In the genomic region with DNA sequence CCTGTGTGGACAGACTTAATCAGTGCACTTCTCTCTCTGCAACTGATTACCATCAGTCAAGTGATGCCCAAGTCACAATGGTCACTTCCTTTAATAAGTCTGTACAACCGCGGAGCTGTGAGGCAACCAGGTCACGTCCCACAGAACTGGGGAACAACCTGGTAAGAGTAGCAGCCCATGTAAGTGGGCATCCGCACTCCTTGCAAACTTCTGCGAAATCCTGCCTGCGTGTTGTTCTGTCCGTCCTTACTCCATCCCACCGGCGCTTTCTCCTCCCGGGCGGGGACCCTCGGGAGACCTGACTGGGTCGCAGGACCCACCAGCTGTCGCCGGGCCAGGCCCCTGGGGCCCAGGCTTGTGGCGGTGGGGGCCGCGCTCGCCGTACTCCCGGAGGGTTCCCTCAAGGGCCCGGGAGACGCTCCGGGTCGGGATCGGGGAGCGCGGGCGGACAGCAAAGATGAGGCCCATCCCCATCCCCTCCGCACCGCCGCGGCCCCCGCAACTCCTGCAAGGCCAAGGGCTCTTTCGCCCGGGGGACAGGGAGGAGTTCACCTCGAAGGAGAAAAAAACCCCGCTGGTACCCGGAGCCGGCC, we compare ENCODE assay signal across 8 mouse cellular contexts. TPM values are rescaled to one million over a fixed set of nuclear protein-coding genes. Genes with fewer than 3 reads are reported as not detected.
DNase-seq lines count a peak whose midpoint lies in the region.

No protein-coding gene starts in this region.

- H3K4me3 ChIP-seq in heart, embryonic 10.5 days = peak overlapping the region; percentile 94
- H3K4me3 ChIP-seq in limb, embryonic 10.5 days = peak overlapping the region; percentile 95
- H3K4me3 ChIP-seq in midbrain, embryonic 10.5 days = peak overlapping the region; percentile 95

- H3K9me3 ChIP-seq in heart, embryonic 10.5 days = no peaks in the 10 kb centered on the region
- no peaks in the 10 kb centered on the region for H3K9me3 ChIP-seq in limb, embryonic 10.5 days (replicated peaks)
- H3K9me3 ChIP-seq in midbrain, embryonic 10.5 days (replicated peaks) = no peaks in the 10 kb centered on the region

- peak overlapping the region; percentile 88 for H3K27ac ChIP-seq in heart, embryonic 10.5 days
- peak overlapping the region; percentile 83 for H3K27ac ChIP-seq in limb, embryonic 10.5 days
- peak overlapping the region; percentile 88 for H3K27ac ChIP-seq in midbrain, embryonic 10.5 days (replicated peaks)

- 0% methylated on average over 38 of the region's 40 CpGs for WGBS in heart, embryonic 10.5 days
- under 1% methylated on average over 37 of the region's 40 CpGs for WGBS in limb, embryonic 10.5 days
- WGBS in midbrain, embryonic 10.5 days = 2% methylated on average over 40 of the region's 40 CpGs

- H3K36me3 ChIP-seq in heart, embryonic 10.5 days = no peaks in the 10 kb centered on the region
- H3K36me3 ChIP-seq in limb, embryonic 10.5 days = no peaks in the 10 kb centered on the region
- H3K36me3 ChIP-seq in midbrain, embryonic 10.5 days = no peaks in the 10 kb centered on the region

- DNase-seq in retina, embryonic 14.5 days (ENCODE audit: low spot score) = peak; percentile 47
- no peak for DNase-seq in retina, postnatal 1 day
- DNase-seq in adipocyte (ENCODE audit: low spot score) = peak; percentile 44
- peak; percentile 81 for DNase-seq in heart, embryonic 10.5 days (ENCODE audit: low spot score)
- no peak for DNase-seq in limb, embryonic 10.5 days (ENCODE audit: low spot score)
- no peak for DNase-seq in midbrain, embryonic 10.5 days (ENCODE audit: low spot score)
- no peak for DNase-seq in cerebellum, postnatal 4 days (ENCODE audit: low spot score in 2 of 2)
- no peak for DNase-seq in spleen, postnatal 10 days (ENCODE audit: low spot score in 2 of 2)

- H3K4me1 ChIP-seq in heart, embryonic 10.5 days = peaks cover 8% of the 10 kb centered on the region
- peaks cover 3% of the 10 kb centered on the region; the same call in 1 of the 2 replicates for H3K4me1 ChIP-seq in limb, embryonic 10.5 days
- peaks cover 17% of the 10 kb centered on the region for H3K4me1 ChIP-seq in midbrain, embryonic 10.5 days

- no peaks in the 10 kb centered on the region for H3K27me3 ChIP-seq in heart, embryonic 10.5 days (ENCODE audit: insufficient read depth, poor library complexity, severe bottlenecking)
- peaks cover 8% of the 10 kb centered on the region; the same call in 1 of the 2 replicates for H3K27me3 ChIP-seq in limb, embryonic 10.5 days (ENCODE audit: low read depth, poor library complexity, severe bottlenecking)
- H3K27me3 ChIP-seq in midbrain, embryonic 10.5 days (ENCODE audit: low read depth, poor library complexity, severe bottlenecking) = peaks cover 8% of the 10 kb centered on the region; the same call in 1 of the 2 replicates

RNA-seq across cellular contexts. Expression of gene C9orf72, which starts 0.7 kb away (rescaled TPM):
- polyA plus RNA-seq in heart, embryonic 10.5 days (2016; fragmentation: Nextera tagmentation; extraction: Ambion mirVana) = 14.7 and 19.6 TPM in 2 replicates
- polyA plus RNA-seq in limb, embryonic 10.5 days (2016; fragmentation: Nextera tagmentation; extraction: Ambion mirVana) = 9.9 and 11.8 TPM in 2 replicates
- 19.5 and 22.6 TPM in 2 replicates for polyA plus RNA-seq in midbrain, embryonic 10.5 days (2016; fragmentation: Nextera tagmentation; extraction: Ambion mirVana)

Comparison
In these comparisons a context has a peak if more than half of its experiments do, and no peak if none do; other contexts are left out.
1. DNase-seq: peak in retina, embryonic 14.5 days (single experiment), adipocyte (single experiment) and heart, embryonic 10.5 days (single experiment); none in retina, postnatal 1 day (single experiment), limb, embryonic 10.5 days (single experiment), midbrain, embryonic 10.5 days (single experiment), cerebellum, postnatal 4 days (0 of 2) and spleen, postnatal 10 days (0 of 2).
2. Peak in every context shown above with its lines, with median percentiles within 50 percentile points of each other: H3K27ac ChIP-seq and H3K4me3 ChIP-seq.